Mouse (Mus musculus) layer of hippocampus, adult 2 months (tissue): ENCODE measurements around the gene Trappc3. TPM values are rescaled to one million over a fixed set of nuclear protein-coding genes. Genes with fewer than 3 reads are reported as not detected.
A peak's percentile ranks its signal among the peaks of the same experiment; 100 is the strongest.

ENCODE experiments used
- DNase-seq, 2 experiments: peaks; one replicate each; pipeline ENCODE4 v3.0.0; 2022; ENCODE audit warnings: low spot score in 2 of 2
- H3K27ac ChIP-seq: fragments of 200-600 bp; 2 replicates; pipeline ENCODE4 v1.8.1; 2022
- H3K4me3 ChIP-seq: fragments of 200-600 bp; 2 replicates; pipeline ENCODE4 v1.8.1; 2022; ENCODE audit warnings: mild to moderate bottlenecking
- CTCF ChIP-seq: fragments of 200-600 bp; conservative IDR thresholded peaks from 2 replicates; pipeline ENCODE4 v1.8.1; 2022; ENCODE audit warnings: antibody characterized with exemption, mild to moderate bottlenecking, moderate library complexity
- total RNA-seq, 2 experiments: library from RNA; stranded (reverse); gene quantifications; 2 replicates each; pipeline ENCODE4 v1.2.3; 2021

Gene Trappc3
- total RNA-seq, 2 experiments from 2014 or later, result 85.4 to 90.5 TPM

GRCm38 (mm10) chr4:126236467-126237280 lies 25.5 kb upstream of the Trappc3 start:
- Histone ChIP-seq H3K4me3 (no peak overlapping the region), H3K27ac (peak overlapping the region; percentile 89)
- no peak for DNase-seq
- TF ChIP-seq CTCF, result no peak

GRCm38 (mm10) chr4:126237721-126238242 lies 24.3 kb upstream of the Trappc3 start:
- DNase-seq, result no peak
- TF ChIP-seq CTCF, result peak; percentile 16
- Histone ChIP-seq H3K4me3 (no peak overlapping the region; the same call in 1 of the 2 replicates), H3K27ac (peak overlapping the region; percentile 89)

- Histone ChIP-seq H3K27ac (peak overlapping the region; percentile 89; the same call in 1 of the 2 replicates), H3K4me3 (no peak overlapping the region)
- TF ChIP-seq CTCF, result no peak
- no peak for DNase-seq
Measured at GRCm38 (mm10) chr4:126239862-126240475, 22.2 kb upstream of the Trappc3 start.

DNA sequence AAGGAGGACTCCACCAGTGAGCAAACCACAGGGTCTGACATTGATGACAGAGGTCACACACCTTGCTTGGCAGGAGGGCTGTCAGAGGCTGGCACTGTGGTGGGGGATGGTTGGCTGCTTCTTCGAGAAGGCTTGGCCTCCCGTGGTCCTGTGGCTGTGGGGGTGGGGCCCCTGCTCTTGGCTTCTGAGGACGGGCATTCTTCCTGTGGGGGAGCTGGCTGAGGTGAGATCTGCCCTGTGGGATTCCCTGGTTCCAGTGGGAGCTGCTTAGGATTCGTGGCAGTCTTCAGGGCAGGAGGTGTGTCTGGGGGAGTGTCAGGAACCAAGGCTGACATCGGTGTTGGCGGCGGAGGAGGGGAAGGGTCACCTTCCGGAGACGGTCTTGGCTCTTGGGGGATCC lies 20.2 kb upstream of the Trappc3 start:
- H3K27ac ChIP-seq, result no peak overlapping the region
- no peak overlapping the region for H3K4me3 ChIP-seq
- DNase-seq, result no peak
- TF ChIP-seq CTCF, result no peak

DNA sequence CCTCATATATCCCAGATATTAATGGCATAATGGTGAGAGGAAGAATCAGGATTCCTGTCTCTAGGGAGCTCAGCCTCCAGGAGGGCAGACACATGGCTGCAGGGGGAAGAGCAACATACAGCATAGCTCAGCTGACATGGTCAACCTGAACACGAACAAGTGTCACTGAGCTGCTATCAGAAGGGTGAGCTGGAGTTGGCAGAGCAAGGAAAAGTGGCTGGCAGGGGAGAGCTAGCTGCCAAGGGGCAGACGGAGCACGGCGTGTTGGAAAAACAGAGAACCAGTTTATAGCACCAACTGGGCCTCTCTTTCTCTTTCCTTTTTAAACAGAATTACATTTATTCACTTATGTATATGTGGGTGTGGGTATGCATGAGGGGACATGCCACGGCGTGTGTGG lies 19.6 kb upstream of the Trappc3 start:
- TF ChIP-seq CTCF, result no peak
- Histone ChIP-seq H3K27ac (peak overlapping the region; percentile 39; the same call in 1 of the 2 replicates), H3K4me3 (no peak overlapping the region)
- no peak for DNase-seq

DNA sequence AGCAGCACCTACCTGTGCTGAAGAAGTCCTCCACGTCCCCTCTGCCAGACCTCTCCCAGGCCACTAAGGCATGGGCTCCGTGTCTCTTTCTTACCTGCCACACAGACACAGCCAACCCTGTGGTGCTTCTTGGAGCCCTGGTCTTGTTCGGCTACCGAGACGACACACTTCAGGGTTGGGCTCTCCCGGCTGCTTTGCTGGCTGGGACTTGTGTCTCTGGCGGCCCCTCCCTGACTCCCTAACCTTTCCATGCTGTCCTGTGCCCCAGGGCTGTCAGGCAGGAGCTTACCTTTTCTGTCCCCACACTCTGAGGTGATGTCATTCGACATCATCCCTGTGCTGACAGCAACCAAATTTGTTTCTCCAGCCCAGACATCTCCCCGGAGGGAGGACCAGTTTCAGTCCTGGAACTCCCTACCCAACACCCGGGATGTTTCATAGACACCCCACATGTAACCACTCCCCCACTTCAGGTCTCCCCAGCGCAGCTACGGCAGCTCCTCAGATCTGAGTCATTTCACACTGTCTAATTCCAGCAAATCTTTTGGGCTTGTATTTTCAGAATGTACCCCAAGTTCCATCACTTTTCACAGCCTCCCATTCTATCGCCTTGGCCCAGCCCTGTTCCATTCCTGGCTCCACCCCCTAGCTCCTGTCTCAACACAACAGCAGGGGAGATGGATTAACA lies 15.8 kb upstream of the Trappc3 start:
- DNase-seq, result no peak
- TF ChIP-seq CTCF, result no peak
- H3K4me3 ChIP-seq, result no peak overlapping the region
- peak overlapping the region; percentile 77 for H3K27ac ChIP-seq

- TF ChIP-seq CTCF, result no peak
- H3K4me3 ChIP-seq, result no peak overlapping the region; the same call in 1 of the 2 replicates
- no peak for DNase-seq
- peak overlapping the region; percentile 77 for H3K27ac ChIP-seq
Measured at GRCm38 (mm10) chr4:126248261-126248868, 13.8 kb upstream of the Trappc3 start.

DNA sequence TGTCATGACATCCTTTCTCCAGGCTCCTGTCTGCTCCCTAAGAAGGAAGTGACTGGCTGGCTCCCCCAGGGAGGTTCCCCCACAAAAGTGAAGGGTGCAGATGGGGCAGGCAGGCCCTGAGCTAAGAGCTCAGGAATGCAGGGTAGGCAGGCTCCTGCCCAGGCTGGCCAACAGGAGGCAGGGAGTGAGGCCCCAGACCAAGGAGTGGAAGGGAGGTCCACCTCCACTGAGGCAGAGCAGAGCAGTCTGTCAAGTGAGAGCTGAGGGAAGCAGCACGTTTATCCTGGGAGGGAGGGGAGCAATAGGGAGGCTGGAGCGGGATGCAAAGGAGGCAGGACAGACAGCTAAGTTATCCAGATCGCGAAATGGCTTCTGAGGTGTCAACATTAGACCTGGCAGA lies 11.5 kb upstream of the Trappc3 start:
- Histone ChIP-seq H3K27ac (peak overlapping the region; percentile 100), H3K4me3 (no peak overlapping the region)
- no peak for TF ChIP-seq CTCF
- no peak for DNase-seq

DNA sequence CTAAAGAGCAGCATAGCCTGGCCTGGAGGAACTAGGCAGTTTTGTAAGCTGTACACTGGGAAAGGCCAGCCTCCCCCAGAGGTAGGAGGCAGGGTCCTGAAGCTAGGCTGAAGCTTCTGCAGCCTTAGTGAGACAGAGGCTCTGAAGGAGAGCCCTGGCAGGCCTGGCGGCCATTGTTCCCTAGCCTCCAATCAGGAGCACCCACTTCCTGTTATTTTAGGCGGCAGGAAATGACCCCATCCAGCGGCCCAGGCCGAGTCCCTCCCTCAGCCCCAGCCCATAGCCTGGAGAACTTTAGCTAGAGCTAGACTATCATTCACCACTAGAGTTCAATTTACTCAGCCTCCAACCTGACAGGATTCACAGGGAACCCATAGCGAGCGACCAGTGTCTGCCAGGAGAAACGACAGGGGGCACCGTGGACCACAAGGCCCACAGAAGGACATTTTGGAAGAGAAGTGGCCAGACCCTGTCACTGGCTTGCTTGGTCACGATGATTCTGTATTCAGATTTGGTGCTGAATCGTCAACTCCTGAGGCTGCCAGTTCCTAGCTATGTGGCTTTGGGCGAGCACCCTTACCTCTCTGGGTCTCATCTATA lies 10.4 kb upstream of the Trappc3 start:
- DNase-seq, result no peak
- H3K4me3 ChIP-seq, result peak overlapping the region; percentile 97; the same call in 1 of the 2 replicates
- H3K27ac ChIP-seq, result peak overlapping the region; percentile 100
- TF ChIP-seq CTCF, result peak; percentile 32

GRCm38 (mm10) chr4:126252411-126253237 lies 9.5 kb upstream of the Trappc3 start:
- no peak for TF ChIP-seq CTCF
- peak overlapping the region; percentile 100 for H3K27ac ChIP-seq
- DNase-seq, result no peak
- H3K4me3 ChIP-seq, result peak overlapping the region; percentile 97

DNA sequence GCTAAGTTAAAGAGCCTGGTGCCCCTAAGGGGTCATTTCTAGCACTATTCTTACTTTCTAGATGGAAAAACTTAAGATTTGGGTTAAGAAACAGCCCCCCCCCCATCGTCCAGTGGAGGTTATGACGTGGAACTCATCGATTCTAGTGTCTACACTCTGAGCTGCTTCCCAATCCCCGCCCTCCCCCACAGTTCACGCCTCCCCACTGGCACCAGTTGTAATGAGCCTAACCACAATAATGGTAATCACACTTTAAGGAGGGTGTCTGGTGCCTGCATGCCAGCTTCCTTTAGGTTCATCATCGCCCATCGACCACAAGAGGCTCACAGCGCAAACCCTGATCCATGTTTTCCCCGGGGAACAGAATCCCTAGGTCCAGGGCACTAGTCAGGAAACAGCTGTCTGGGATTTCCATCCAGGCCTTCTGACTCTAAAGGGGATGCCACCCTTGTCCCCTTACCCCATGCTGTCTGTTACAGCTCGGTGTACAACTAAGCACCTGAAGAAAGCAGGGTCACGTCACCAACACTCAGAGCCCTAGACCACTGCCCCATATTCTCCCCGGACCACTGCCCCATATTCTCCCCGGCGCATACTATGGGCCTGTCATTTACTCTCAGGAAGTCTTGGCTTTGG lies 8.4 kb upstream of the Trappc3 start:
- DNase-seq, result no peak
- peak overlapping the region; percentile 100 for H3K27ac ChIP-seq

More for the DNA sequence above, 8.4 kb upstream of the Trappc3 start:
- peak overlapping the region; percentile 97 for H3K4me3 ChIP-seq
- TF ChIP-seq CTCF, result no peak
